ENCODE assay signal across 28 mouse cellular contexts in genomic region chr8:98913159-98913777, GRCm38 (mm10).
DNase-seq lines count a peak whose midpoint lies in the region; ATAC-seq and TF ChIP-seq lines count a peak whose summit lies in the region.
"Had no signal": no experiment of that assay in that cellular context is flagged by ENCODE, and none has a peak within 500 bp of the region (broad histone marks: within the 10 kb centered on the region; RNA-seq: fewer than 3 reads in every experiment).

No protein-coding gene starts in this region.

- no peaks in the 10 kb centered on the region for H3K4me1 ChIP-seq in forebrain, embryonic 14.5 days (ENCODE audit: control insufficient read depth, insufficient read depth, low read length)
- no peaks in the 10 kb centered on the region for H3K4me1 ChIP-seq in forebrain, embryonic 10.5 days
- H3K4me1 ChIP-seq in hindbrain, embryonic 11.5 days (replicated peaks; ENCODE audit: control insufficient read depth, insufficient read depth, low read length) = no peaks in the 10 kb centered on the region
- no peaks in the 10 kb centered on the region for H3K4me1 ChIP-seq in hindbrain, embryonic 16.5 days (ENCODE audit: control insufficient read depth, insufficient read depth, low read depth, low read length)
- H3K4me1 ChIP-seq in midbrain, embryonic 14.5 days (ENCODE audit: control insufficient read depth, insufficient read depth, low read length) = no peaks in the 10 kb centered on the region
- H3K4me1 ChIP-seq in midbrain, postnatal 0 days (ENCODE audit: insufficient read depth, low read length) = no peaks in the 10 kb centered on the region
- H3K4me1 ChIP-seq: embryonic facial prominence, embryonic 12.5 days; embryonic facial prominence, embryonic 15.5 days; heart, embryonic 10.5 days; heart, embryonic 13.5 days had no signal

- peak; percentile 53 for DNase-seq in forebrain, embryonic 14.5 days (ENCODE audit: low spot score)
- no peak for DNase-seq in forebrain, embryonic 10.5 days (ENCODE audit: extremely low spot score, low spot score)
- no peak for DNase-seq in hindbrain, embryonic 11.5 days (ENCODE audit: low spot score)
- DNase-seq in midbrain, embryonic 14.5 days = peak; percentile 17
- no peak for DNase-seq in midbrain, postnatal 0 days (ENCODE audit: low spot score)
- DNase-seq in urinary bladder, postnatal 14 days (ENCODE audit: low spot score) = no peak
- DNase-seq: adrenal gland, postnatal 10 days; adrenal gland, postnatal 36 days; B cell, adult 2 months; cerebellum, adult 11 months; cerebellum, adult 2 months; cerebellum, adult 9-11 months; cerebellum, postnatal 25 days; gastrocnemius, postnatal 10 days; gastrocnemius, postnatal 36 days; heart, adult 2 months; heart, postnatal 14 days; heart, postnatal 4 days had no signal

- no peaks in the 10 kb centered on the region for H3K36me3 ChIP-seq in forebrain, embryonic 14.5 days (ENCODE audit: control insufficient read depth, insufficient read depth, low read length)
- H3K36me3 ChIP-seq in forebrain, embryonic 10.5 days (replicated peaks) = no peaks in the 10 kb centered on the region
- H3K36me3 ChIP-seq in hindbrain, embryonic 11.5 days (ENCODE audit: control insufficient read depth, insufficient read depth, low read length) = no peaks in the 10 kb centered on the region
- no peaks in the 10 kb centered on the region for H3K36me3 ChIP-seq in hindbrain, embryonic 16.5 days (ENCODE audit: control insufficient read depth, insufficient read depth, low read length)
- no peaks in the 10 kb centered on the region for H3K36me3 ChIP-seq in midbrain, embryonic 14.5 days (ENCODE audit: control insufficient read depth, insufficient read depth, low read length)
- no peaks in the 10 kb centered on the region for H3K36me3 ChIP-seq in midbrain, postnatal 0 days (ENCODE audit: insufficient read depth, low read length)
- H3K36me3 ChIP-seq: embryonic facial prominence, embryonic 12.5 days; embryonic facial prominence, embryonic 15.5 days; G1E; heart, embryonic 10.5 days; heart, embryonic 13.5 days had no signal

- H3K9ac ChIP-seq in forebrain, embryonic 14.5 days (ENCODE audit: low read length) = no peak overlapping the region
- H3K9ac ChIP-seq in hindbrain, embryonic 11.5 days (ENCODE audit: low read depth, low read length) = no peak overlapping the region
- H3K9ac ChIP-seq in hindbrain, embryonic 16.5 days (ENCODE audit: low read depth, low read length) = no peak overlapping the region
- no peak overlapping the region for H3K9ac ChIP-seq in midbrain, embryonic 14.5 days (replicated peaks; ENCODE audit: low read length)
- no peak overlapping the region for H3K9ac ChIP-seq in midbrain, postnatal 0 days (replicated peaks; ENCODE audit: low read length, poor library complexity, severe bottlenecking)
- H3K9ac ChIP-seq: embryonic facial prominence, embryonic 12.5 days; embryonic facial prominence, embryonic 15.5 days; heart, embryonic 13.5 days; hindbrain, embryonic 14.5 days had no signal

- H3K27me3 ChIP-seq in forebrain, embryonic 14.5 days (replicated peaks; ENCODE audit: control insufficient read depth, insufficient read depth, low read length) = no peaks in the 10 kb centered on the region
- H3K27me3 ChIP-seq in forebrain, embryonic 10.5 days (ENCODE audit: poor library complexity, severe bottlenecking) = no peaks in the 10 kb centered on the region
- no peaks in the 10 kb centered on the region for H3K27me3 ChIP-seq in hindbrain, embryonic 11.5 days (ENCODE audit: control insufficient read depth, insufficient read depth, low read length)
- no peaks in the 10 kb centered on the region for H3K27me3 ChIP-seq in hindbrain, embryonic 16.5 days (replicated peaks; ENCODE audit: control insufficient read depth, insufficient read depth, low read length)
- no peaks in the 10 kb centered on the region for H3K27me3 ChIP-seq in midbrain, embryonic 14.5 days (ENCODE audit: control insufficient read depth, insufficient read depth, low read length)
- no peaks in the 10 kb centered on the region for H3K27me3 ChIP-seq in midbrain, postnatal 0 days (ENCODE audit: insufficient read depth, low read length)
- H3K27me3 ChIP-seq: CH12.LX; embryonic facial prominence, embryonic 12.5 days; embryonic facial prominence, embryonic 15.5 days; heart, embryonic 13.5 days; Patski had no signal

- TF ChIP-seq CTCF in midbrain, postnatal 0 days (IDR thresholded peaks at IDR 0.05) = no peak

- H3K9me3 ChIP-seq in forebrain, embryonic 14.5 days (replicated peaks; ENCODE audit: control insufficient read depth, low read length) = no peaks in the 10 kb centered on the region
- H3K9me3 ChIP-seq in forebrain, embryonic 10.5 days = no peaks in the 10 kb centered on the region; the same call in 1 of the 2 replicates
- H3K9me3 ChIP-seq in hindbrain, embryonic 11.5 days (ENCODE audit: control insufficient read depth, low read length) = no peaks in the 10 kb centered on the region
- no peaks in the 10 kb centered on the region for H3K9me3 ChIP-seq in hindbrain, embryonic 16.5 days (ENCODE audit: control insufficient read depth, low read length)
- peaks cover 5% of the 10 kb centered on the region; the same call in 1 of the 2 replicates for H3K9me3 ChIP-seq in midbrain, embryonic 14.5 days (ENCODE audit: control insufficient read depth, low read length)
- no peaks in the 10 kb centered on the region for H3K9me3 ChIP-seq in midbrain, postnatal 0 days (ENCODE audit: low read length)
- H3K9me3 ChIP-seq: embryonic facial prominence, embryonic 12.5 days; embryonic facial prominence, embryonic 15.5 days; G1E; heart, embryonic 10.5 days; heart, embryonic 13.5 days had no signal

- no peak overlapping the region for H3K4me2 ChIP-seq in forebrain, embryonic 14.5 days (ENCODE audit: low read length)
- H3K4me2 ChIP-seq in hindbrain, embryonic 11.5 days (replicated peaks; ENCODE audit: low read depth, low read length) = no peak overlapping the region
- H3K4me2 ChIP-seq in hindbrain, embryonic 16.5 days (ENCODE audit: low read length) = no peak overlapping the region
- H3K4me2 ChIP-seq in midbrain, embryonic 14.5 days (ENCODE audit: low read length) = no peak overlapping the region
- H3K4me2 ChIP-seq in midbrain, postnatal 0 days (ENCODE audit: low read depth, low read length, poor library complexity, severe bottlenecking) = no peak overlapping the region
- H3K4me2 ChIP-seq: embryonic facial prominence, embryonic 12.5 days; embryonic facial prominence, embryonic 15.5 days; heart, embryonic 13.5 days; hindbrain, embryonic 14.5 days had no signal

- H3K27ac ChIP-seq in forebrain, embryonic 14.5 days (ENCODE audit: low read depth, low read length) = no peak overlapping the region
- no peak overlapping the region for H3K27ac ChIP-seq in forebrain, embryonic 10.5 days
- no peak overlapping the region for H3K27ac ChIP-seq in hindbrain, embryonic 11.5 days (ENCODE audit: low read depth, low read length)
- H3K27ac ChIP-seq in hindbrain, embryonic 16.5 days (ENCODE audit: low read depth, low read length) = no peak overlapping the region
- no peak overlapping the region for H3K27ac ChIP-seq in midbrain, embryonic 14.5 days (replicated peaks; ENCODE audit: low read depth, low read length)
- no peak overlapping the region for H3K27ac ChIP-seq in midbrain, postnatal 0 days (ENCODE audit: low read depth, low read length)
- H3K27ac ChIP-seq: embryonic facial prominence, embryonic 12.5 days; embryonic facial prominence, embryonic 15.5 days; heart, adult 2 months; heart, embryonic 10.5 days; heart, embryonic 13.5 days; hindbrain, embryonic 14.5 days had no signal

- ATAC-seq in forebrain, embryonic 14.5 days = peak; percentile 62; the same call in 1 of the 2 replicates
- 0 out of 2 replicates have a peak, but pooled peaks have one; percentile 25 for ATAC-seq in hindbrain, embryonic 11.5 days (ENCODE audit: low FRiP score)
- ATAC-seq in hindbrain, embryonic 16.5 days = no peak
- ATAC-seq in midbrain, embryonic 14.5 days (ENCODE audit: low FRiP score, low TSS enrichment) = no peak; the same call in 1 of the 2 replicates
- no peak for ATAC-seq in midbrain, postnatal 0 days (ENCODE audit: low FRiP score)
- ATAC-seq: intestine, postnatal 0 days; Patski had no signal

- no peak overlapping the region for H3K4me3 ChIP-seq in forebrain, embryonic 14.5 days (ENCODE audit: low read depth, low read length)
- H3K4me3 ChIP-seq in forebrain, embryonic 10.5 days = no peak overlapping the region
- no peak overlapping the region for H3K4me3 ChIP-seq in hindbrain, embryonic 11.5 days (ENCODE audit: low read depth, low read length)
- no peak overlapping the region for H3K4me3 ChIP-seq in hindbrain, embryonic 16.5 days (ENCODE audit: low read length)
- H3K4me3 ChIP-seq in midbrain, embryonic 14.5 days (replicated peaks; ENCODE audit: low read depth, low read length) = no peak overlapping the region
- H3K4me3 ChIP-seq in midbrain, postnatal 0 days (ENCODE audit: low read depth, low read length) = no peak overlapping the region
- H3K4me3 ChIP-seq: embryonic facial prominence, embryonic 12.5 days; embryonic facial prominence, embryonic 15.5 days; heart, adult 2 months; heart, embryonic 10.5 days; heart, embryonic 13.5 days had no signal

- WGBS in forebrain, embryonic 14.5 days = 43% methylated on average over 3 of the region's 3 CpGs
- WGBS in forebrain, embryonic 10.5 days = 90% methylated on average over 3 of the region's 3 CpGs
- 76% methylated on average over 3 of the region's 3 CpGs for WGBS in hindbrain, embryonic 11.5 days
- 57% methylated on average over 3 of the region's 3 CpGs for WGBS in hindbrain, embryonic 16.5 days
- 51% methylated on average over 3 of the region's 3 CpGs for WGBS in midbrain, embryonic 14.5 days
- WGBS in midbrain, postnatal 0 days = 56% methylated on average over 3 of the region's 3 CpGs

Comparison
In these comparisons a context has a peak if more than half of its experiments do, and no peak if none do; other contexts are left out.
1. ATAC-seq: peak in forebrain, embryonic 14.5 days (single experiment) and hindbrain, embryonic 11.5 days (single experiment); none in hindbrain, embryonic 16.5 days (single experiment), midbrain, embryonic 14.5 days (single experiment) and midbrain, postnatal 0 days (single experiment).
2. DNase-seq: peak in forebrain, embryonic 14.5 days (single experiment) and midbrain, embryonic 14.5 days (single experiment); none in forebrain, embryonic 10.5 days (single experiment), hindbrain, embryonic 11.5 days (single experiment), midbrain, postnatal 0 days (single experiment) and urinary bladder, postnatal 14 days (single experiment).